Mouse (Mus musculus) Muller cell, postnatal 12 days (primary cell): ENCODE data around the gene 1700003F12Rik.

Source experiments
- DNase-seq: peaks from one replicate; pipeline ENCODE4 v3.0.0-alpha.2; 2015; ENCODE audit errors: inconsistent ontology term

Gene 1700003F12Rik

DNA sequence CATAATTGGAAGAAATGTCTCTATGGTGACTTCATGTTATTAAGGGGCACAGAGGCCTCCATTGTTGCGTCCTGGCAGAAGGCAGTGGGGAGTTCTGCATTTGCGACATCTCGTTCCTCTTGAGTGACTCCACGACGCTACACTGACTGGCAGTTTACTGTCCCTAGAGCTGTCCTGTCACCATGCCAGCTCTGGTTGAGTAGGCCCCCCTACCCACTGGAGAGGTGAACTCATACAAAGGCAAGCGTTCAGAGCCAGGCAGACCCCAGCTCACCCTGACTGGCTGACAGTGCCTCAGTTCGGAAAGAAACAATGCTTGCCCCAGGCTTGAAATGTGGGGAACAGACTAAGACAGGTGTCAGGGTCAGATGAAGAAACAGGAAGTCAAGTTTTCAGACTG lies 27.4 kb downstream of the 1700003F12Rik start:
- peak; percentile 66 for DNase-seq

DNA sequence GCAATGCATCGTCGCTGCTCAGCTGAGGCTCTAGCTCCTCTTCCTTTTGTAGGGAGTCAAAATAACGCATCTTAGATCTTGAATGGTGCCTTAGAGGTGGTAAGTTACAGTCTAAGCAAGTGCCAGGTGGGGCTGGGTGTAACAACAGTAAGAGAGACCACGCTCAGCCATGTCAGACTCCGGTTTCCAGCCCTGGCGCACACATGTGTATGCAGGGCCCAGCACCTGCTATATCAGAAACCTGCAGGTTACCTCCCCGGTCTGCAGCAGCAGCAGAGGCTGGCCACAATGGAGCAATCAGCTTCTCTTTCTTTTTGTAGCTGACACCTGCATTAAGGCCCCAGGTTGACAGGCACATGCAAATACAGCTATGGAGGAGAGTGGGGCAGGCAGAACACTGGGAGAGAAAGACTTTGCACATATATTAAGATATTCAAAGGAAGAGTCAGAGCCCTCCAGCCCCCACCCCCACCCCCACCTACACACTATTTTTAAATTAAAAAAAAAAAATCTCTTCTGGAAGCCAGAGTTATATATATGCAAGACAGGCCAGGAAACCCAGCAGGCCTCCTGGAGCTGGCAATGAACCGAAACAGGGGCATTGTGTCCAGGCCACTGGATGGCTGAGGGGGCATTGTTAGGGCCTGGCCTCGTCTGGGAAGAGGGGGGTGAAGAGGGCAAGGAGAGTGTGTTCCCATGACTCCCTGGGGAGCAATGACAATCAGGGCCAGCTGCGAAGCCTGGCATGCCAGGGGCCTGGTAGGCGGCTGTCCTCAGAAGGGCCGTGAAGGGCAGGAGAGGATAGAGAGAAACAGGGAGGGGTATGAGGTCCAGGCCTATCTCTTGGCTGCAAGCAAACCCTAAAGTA lies 30.2 kb downstream of the 1700003F12Rik start:
- DNase-seq, result peak; percentile 63

DNA sequence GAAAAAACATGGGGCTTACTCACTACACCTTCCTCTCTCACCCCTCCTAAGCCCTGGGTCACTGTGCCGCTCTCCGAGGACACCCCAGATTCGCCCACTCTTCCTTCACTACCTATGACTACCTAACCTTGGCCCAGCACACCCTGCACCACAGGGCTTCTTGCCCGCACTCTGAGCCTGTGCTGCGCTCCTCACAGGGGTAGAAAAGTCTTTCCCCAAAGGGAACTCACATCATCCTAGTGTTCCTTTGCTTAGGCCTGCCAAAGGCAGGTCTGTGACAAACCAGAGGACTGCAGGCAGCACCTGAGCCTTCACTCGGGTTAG lies 30.8 kb downstream of the 1700003F12Rik start:
- DNase-seq, result no peak

DNA sequence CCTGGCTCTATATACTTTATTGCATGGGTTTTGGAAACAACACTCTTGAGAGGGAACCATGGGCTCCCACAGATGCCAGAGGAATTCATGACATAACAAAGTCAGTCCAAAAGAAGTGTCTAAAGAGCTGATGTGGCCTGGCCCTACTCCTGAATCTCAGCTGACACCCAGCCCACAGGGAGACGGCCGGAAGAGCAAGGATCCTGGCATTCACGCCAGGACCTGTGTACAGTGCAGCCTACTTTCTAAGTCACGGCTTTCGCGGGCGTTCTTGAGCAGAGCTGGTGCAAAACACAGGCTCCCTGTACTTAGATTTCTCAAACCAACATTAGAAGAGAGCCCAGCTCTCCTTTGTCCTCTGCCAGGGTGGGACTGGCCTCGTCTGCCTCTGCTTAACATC lies 33.7 kb downstream of the 1700003F12Rik start:
- DNase-seq, result peak; percentile 66

DNA sequence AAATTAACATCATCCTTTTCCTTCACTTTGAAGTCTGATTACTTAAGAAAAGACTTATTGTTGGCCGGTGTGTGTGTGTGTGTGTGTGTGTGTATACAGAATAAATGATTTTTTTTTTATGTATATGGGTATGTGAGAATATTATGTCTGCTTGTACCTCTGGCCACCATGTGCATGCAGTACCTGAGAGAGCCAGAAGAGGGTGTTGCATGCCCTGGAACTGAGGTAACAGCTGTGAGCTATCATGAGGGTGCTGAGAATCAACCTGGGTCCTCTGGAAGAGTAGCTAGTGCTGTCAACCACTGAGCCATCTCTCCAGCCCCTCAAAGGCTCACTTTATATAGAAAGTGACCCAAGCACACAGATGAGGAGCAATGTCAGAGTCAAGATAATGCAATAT lies 34.5 kb downstream of the 1700003F12Rik start:
- no peak for DNase-seq

DNA sequence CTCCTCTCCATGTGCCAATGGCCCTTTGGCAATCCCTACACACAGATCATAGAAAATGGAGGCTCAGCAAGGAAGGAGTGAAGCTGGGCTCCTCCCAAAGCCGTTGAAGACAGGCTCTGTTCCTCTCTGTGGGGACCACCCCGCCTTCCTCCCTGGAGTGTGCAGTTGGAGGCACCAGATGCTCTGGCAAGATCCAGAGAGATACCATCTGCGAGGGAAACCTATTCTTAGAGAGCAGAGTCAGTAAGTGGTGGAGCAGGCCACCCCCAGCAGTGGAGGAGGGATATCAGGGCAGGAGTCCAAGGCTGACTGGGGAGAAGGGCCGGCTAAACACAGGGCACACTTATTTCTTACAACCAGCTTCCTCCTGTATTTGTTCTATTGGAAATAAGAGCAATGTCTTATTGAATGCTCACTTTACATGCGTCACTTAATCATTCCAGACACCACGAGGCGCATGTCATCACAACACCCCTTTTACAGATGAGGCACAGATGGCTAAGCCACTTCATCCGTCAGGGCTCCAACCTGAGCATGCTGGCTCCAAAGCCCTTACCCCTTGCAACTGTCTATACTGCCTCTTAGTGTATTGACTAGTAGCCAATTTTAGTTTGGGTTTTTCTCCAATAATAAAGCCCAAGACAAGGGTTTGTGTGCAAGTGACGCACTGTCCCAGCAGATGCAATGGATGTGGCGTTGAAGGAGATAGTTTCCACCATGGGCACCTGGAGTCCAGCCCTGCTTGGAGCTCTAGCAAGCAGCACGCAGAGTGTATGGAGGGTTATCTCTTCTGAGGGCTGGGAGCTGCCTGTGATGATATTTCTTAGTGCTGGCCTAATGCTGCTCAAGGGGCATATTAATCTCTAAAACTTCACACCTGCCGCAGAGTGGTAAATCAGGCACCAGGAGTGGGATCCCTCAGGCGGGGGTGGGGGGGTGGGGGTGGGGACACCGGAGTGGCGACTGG lies 37.3 kb downstream of the 1700003F12Rik start:
- DNase-seq, result peak; percentile 36

DNA sequence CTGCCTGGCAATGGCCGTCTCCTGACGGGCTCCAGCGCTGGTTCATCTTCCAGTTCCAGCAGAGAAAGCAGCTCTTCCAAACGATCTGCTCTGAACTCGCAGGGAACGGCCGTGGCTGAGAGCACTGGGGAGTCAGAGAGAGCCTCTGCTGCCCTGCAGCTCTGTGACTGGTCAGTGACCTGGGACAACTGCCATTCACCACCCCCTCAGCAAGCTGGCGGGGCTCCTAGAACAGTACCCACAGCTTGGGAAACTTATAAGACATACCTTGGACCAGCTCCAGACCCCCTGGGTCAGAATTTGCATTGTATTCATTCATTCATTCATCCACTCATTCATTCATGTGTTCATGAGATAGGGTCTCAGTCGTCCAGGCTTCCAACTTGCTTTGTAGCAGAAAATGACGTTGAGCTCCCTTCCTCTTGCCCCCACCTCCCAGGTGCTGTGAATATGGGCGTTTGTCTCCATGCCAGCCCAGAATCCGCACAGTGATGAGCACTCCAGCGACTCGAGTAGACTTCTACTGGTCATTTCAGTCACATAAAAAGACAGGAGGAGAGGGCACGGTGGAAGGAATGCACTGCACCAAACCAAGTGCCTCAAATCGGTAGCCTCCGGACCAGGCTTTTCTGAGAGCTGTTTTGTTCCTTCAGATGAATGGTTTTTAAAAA lies 38.2 kb downstream of the 1700003F12Rik start:
- peak; percentile 88 for DNase-seq

DNA sequence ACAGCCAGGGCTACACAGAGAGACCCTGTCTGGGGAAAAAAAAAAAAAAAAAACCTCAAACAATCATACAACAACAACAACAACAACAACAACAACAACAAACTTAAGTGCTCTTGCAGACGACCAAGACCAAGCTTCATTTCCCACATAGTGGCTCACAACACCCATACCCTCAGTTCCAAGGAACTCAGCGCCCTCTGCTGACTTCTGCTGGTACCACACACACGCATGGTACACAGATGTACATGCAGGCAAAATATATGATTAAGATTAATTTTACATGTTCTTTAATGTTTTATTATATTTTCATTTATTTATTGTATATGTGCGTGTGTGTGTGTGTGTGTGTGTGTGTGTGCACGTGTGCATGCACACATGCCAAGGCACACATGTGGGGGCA lies 39.5 kb downstream of the 1700003F12Rik start:
- DNase-seq, result no peak

DNA sequence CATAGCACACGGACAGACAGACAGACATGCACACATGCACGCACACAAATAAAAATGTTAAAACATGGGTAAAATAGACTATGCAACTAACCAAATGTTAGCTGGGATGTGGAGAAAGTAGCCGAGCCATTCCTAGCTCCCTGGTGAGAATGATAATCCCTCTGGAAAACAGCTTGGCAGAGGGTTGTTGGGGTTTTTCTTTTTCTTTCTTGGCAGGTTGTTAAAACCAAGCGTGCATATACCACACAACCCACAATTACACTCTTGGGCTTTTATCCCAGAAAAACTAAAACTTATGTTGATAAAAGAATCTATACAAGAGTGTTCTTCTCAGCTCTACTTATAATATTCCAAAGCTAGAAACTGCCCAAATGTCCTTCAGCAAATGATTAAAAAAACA lies 42.2 kb downstream of the 1700003F12Rik start:
- DNase-seq, result no peak

DNA sequence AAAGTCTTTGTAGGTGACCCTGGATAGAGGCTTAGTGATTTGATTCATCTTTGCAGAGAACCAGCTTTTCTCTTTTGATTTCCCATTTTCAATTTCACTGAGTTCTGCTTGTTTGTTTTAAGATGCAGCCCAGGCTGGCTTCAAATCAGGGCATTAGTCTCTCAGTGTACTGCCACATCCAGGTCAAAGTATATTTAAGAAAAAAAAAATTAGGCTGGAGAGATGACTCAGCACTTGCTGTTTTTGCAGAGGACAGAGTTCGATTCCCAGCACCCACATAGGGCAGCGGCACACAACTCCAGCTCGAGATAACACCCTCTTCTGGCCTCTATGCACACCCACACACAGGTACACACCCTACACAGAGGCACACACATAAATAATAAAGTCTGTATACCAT lies 44.4 kb downstream of the 1700003F12Rik start:
- no peak for DNase-seq

DNA sequence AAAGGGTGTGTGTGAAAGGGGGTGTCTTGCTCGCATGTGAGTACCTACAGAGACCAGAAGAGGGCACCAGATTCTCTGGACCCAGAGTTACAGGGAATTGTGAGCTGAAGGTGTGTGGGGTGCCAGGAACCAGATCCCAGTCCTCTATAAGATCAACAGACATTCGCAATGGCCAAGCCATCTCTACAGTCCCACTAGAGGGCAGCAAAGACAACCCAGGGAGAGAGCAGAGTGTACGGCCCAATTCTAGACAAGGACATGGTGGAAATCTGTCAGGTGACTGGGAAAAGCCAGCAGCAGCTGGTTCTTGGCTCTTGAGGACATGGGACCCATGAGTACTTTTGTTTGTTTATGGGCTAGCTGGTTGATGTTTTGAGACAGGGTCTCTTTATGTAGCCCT lies 46.1 kb downstream of the 1700003F12Rik start:
- no peak for DNase-seq

DNA sequence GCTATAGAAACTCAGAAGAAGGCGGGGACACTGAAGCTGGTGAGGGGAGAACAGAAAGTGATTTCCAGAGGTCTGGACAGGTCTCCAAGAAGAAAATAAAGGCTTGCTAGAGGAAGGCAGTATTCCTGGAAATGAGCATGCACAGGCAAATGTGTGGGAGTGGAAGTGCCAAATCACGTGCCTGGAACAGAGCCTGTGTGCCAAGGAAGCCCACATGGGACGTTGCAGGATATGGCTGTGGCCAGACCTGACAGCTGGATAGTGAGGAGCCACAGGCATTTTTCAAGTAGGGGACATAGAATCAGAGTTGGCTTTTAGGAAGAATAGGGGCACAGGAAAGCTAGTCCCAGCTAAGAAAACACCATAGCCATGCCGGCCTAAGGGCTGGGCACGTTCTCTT lies 48.9 kb downstream of the 1700003F12Rik start:
- DNase-seq, result no peak

DNA sequence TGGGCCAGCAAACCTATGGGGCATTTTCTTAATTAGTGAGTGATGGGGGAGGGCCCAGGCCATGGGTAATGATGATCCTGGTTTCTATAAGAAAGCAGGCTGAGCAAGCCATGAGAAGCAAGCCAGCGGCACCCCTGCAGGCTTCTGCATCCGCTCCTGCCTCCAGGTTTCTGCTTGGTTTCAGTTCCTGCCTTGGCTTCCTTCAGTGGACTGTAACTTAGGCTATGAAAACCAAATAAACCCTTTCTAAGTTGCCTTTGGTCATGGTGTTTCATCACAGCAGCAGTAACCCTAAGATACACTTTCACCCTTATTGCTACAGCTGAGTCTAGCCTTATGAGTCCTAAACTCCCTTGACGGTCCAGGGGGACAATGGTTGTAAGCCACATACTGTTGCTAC lies 50.5 kb downstream of the 1700003F12Rik start:
- DNase-seq, result no peak
